In genomic region chr6:36068690-36069089, GRCm38 (mm10) we compare ENCODE assay signal across 25 mouse cellular contexts.
A peak's percentile ranks its signal among the peaks of the same experiment; 100 is the strongest.
DNase-seq lines count a peak whose midpoint lies in the region; ATAC-seq and TF ChIP-seq lines count a peak whose summit lies in the region.
"Had no signal": no experiment of that assay in that cellular context is flagged by ENCODE, and none has a peak within 500 bp of the region (broad histone marks: within the 10 kb centered on the region; RNA-seq: fewer than 3 reads in every experiment).

No protein-coding gene starts in this region.

- H3K4me2 ChIP-seq in heart, embryonic 12.5 days = no peak overlapping the region
- no peak overlapping the region for H3K4me2 ChIP-seq in heart, embryonic 11.5 days
- H3K4me2 ChIP-seq in heart, embryonic 15.5 days = no peak overlapping the region
- no peak overlapping the region for H3K4me2 ChIP-seq in lung, postnatal 0 days (replicated peaks; ENCODE audit: low read depth, low read length)
- H3K4me2 ChIP-seq: embryonic facial prominence, embryonic 12.5 days; embryonic facial prominence, embryonic 15.5 days; hindbrain, embryonic 13.5 days; intestine, embryonic 15.5 days had no signal

- DNase-seq in heart, postnatal 10 days = no peak
- DNase-seq in lung, postnatal 0 days (ENCODE audit: low spot score) = peak; percentile 4
- no peak for DNase-seq in lung, postnatal 4 days
- DNase-seq: adrenal gland, adult 2 months; adrenal gland, postnatal 14 days; cerebellum, adult 11 months; cerebellum, adult 2 months; cerebellum, adult 9-11 months; cerebellum, postnatal 25 days; forebrain, postnatal 0 days; gastrocnemius, adult 2 months; gastrocnemius, postnatal 14 days; kidney, adult 11 months; kidney, adult 8-10 months had no signal

- H3K4me3 ChIP-seq in heart, embryonic 12.5 days = no peak overlapping the region
- H3K4me3 ChIP-seq in heart, embryonic 11.5 days (ENCODE audit: low read depth, low read length) = no peak overlapping the region
- no peak overlapping the region for H3K4me3 ChIP-seq in heart, embryonic 15.5 days
- no peak overlapping the region for H3K4me3 ChIP-seq in lung, postnatal 0 days (ENCODE audit: low read depth, low read length)
- H3K4me3 ChIP-seq: embryonic facial prominence, embryonic 12.5 days; embryonic facial prominence, embryonic 15.5 days; gastrocnemius, adult 2 months; hindbrain, embryonic 10.5 days; hindbrain, embryonic 13.5 days; intestine, embryonic 15.5 days had no signal

- intact Hi-C loops in heart, postnatal 10 days (cut with DNase I) = no loop called here

- 0 out of 2 replicates have a peak, but pooled peaks cover 5% of the 10 kb centered on the region for H3K9me3 ChIP-seq in heart, embryonic 12.5 days (replicated peaks)
- H3K9me3 ChIP-seq in heart, embryonic 11.5 days (replicated peaks; ENCODE audit: control insufficient read depth, low read length) = no peaks in the 10 kb centered on the region
- no peaks in the 10 kb centered on the region for H3K9me3 ChIP-seq in heart, embryonic 15.5 days (replicated peaks)
- no peaks in the 10 kb centered on the region for H3K9me3 ChIP-seq in lung, postnatal 0 days (ENCODE audit: low read length)
- H3K9me3 ChIP-seq: embryonic facial prominence, embryonic 12.5 days; embryonic facial prominence, embryonic 15.5 days; hindbrain, embryonic 10.5 days; hindbrain, embryonic 13.5 days; intestine, embryonic 15.5 days had no signal

- TF ChIP-seq CTCF in lung, postnatal 0 days (IDR thresholded peaks at IDR 0.05) = no peak

- H3K27me3 ChIP-seq in heart, embryonic 12.5 days (replicated peaks) = no peaks in the 10 kb centered on the region
- no peaks in the 10 kb centered on the region for H3K27me3 ChIP-seq in heart, embryonic 11.5 days (ENCODE audit: control insufficient read depth, insufficient read depth, low read length)
- no peaks in the 10 kb centered on the region for H3K27me3 ChIP-seq in heart, embryonic 15.5 days
- H3K27me3 ChIP-seq in lung, postnatal 0 days (replicated peaks; ENCODE audit: insufficient read depth, low read length) = no peaks in the 10 kb centered on the region
- H3K27me3 ChIP-seq: embryonic facial prominence, embryonic 12.5 days; embryonic facial prominence, embryonic 15.5 days; hindbrain, embryonic 13.5 days; intestine, embryonic 15.5 days had no signal

- H3K27ac ChIP-seq in heart, embryonic 12.5 days (ENCODE audit: poor library complexity, severe bottlenecking) = peak overlapping the region; percentile 54; the same call in 1 of the 2 replicates
- H3K27ac ChIP-seq in heart, embryonic 11.5 days (ENCODE audit: low read depth, low read length) = no peak overlapping the region
- peak overlapping the region; percentile 80 for H3K27ac ChIP-seq in heart, embryonic 15.5 days
- H3K27ac ChIP-seq in lung, postnatal 0 days (ENCODE audit: low read length) = no peak overlapping the region
- H3K27ac ChIP-seq: embryonic facial prominence, embryonic 12.5 days; embryonic facial prominence, embryonic 15.5 days; gastrocnemius, adult 2 months; hindbrain, embryonic 10.5 days; hindbrain, embryonic 13.5 days; intestine, embryonic 15.5 days had no signal

- H3K9ac ChIP-seq in heart, embryonic 12.5 days = no peak overlapping the region
- no peak overlapping the region for H3K9ac ChIP-seq in heart, embryonic 11.5 days (ENCODE audit: low read depth, low read length)
- no peak overlapping the region for H3K9ac ChIP-seq in heart, embryonic 15.5 days
- no peak overlapping the region for H3K9ac ChIP-seq in lung, postnatal 0 days (replicated peaks; ENCODE audit: low read depth)
- H3K9ac ChIP-seq: embryonic facial prominence, embryonic 12.5 days; embryonic facial prominence, embryonic 15.5 days; forebrain, postnatal 0 days; hindbrain, embryonic 13.5 days; intestine, embryonic 15.5 days had no signal

- 38% methylated on average over 2 of the region's 2 CpGs for WGBS in heart, embryonic 12.5 days
- WGBS in heart, embryonic 11.5 days (ENCODE audit: insufficient replicate concordance) = 45% methylated on average over 2 of the region's 2 CpGs
- WGBS in heart, embryonic 15.5 days = 34% methylated on average over 2 of the region's 2 CpGs
- WGBS in lung, postnatal 0 days = 52% methylated on average over 2 of the region's 2 CpGs

- no peak for TF ChIP-seq EP300 in lung, postnatal 0 days (IDR thresholded peaks at IDR 0.05)

- H3K36me3 ChIP-seq in heart, embryonic 12.5 days = no peaks in the 10 kb centered on the region
- no peaks in the 10 kb centered on the region for H3K36me3 ChIP-seq in heart, embryonic 11.5 days (ENCODE audit: control insufficient read depth, insufficient read depth, low read length)
- H3K36me3 ChIP-seq in heart, embryonic 15.5 days = no peaks in the 10 kb centered on the region
- no peaks in the 10 kb centered on the region for H3K36me3 ChIP-seq in lung, postnatal 0 days (ENCODE audit: insufficient read depth, low read length)
- H3K36me3 ChIP-seq: embryonic facial prominence, embryonic 12.5 days; embryonic facial prominence, embryonic 15.5 days; hindbrain, embryonic 10.5 days; hindbrain, embryonic 13.5 days; intestine, embryonic 15.5 days had no signal

- no peak for ATAC-seq in heart, embryonic 12.5 days (ENCODE audit: insufficient number of reproducible peaks, low FRiP score)
- no peak for ATAC-seq in heart, embryonic 11.5 days (replicated peaks; ENCODE audit: insufficient number of reproducible peaks, low FRiP score, low TSS enrichment)
- ATAC-seq in heart, embryonic 15.5 days (replicated peaks; ENCODE audit: insufficient number of reproducible peaks, insufficient read depth, low FRiP score, low read depth) = peak; percentile 67; the same call in 1 of the 2 replicates
- no peak for ATAC-seq in lung, postnatal 0 days
- ATAC-seq: CD4-positive, CD25-positive, alpha-beta regulatory T cell, adult 4 months; forebrain, embryonic 14.5 days; forebrain, postnatal 0 days; hindbrain, embryonic 16.5 days; intestine, embryonic 15.5 days had no signal

- 0 out of 2 replicates have a peak, but pooled peaks cover 2% of the 10 kb centered on the region for H3K4me1 ChIP-seq in heart, embryonic 12.5 days (replicated peaks)
- no peaks in the 10 kb centered on the region for H3K4me1 ChIP-seq in heart, embryonic 11.5 days (ENCODE audit: control insufficient read depth, insufficient read depth, low read length)
- H3K4me1 ChIP-seq in heart, embryonic 15.5 days (replicated peaks) = 0 out of 2 replicates have a peak, but pooled peaks cover 2% of the 10 kb centered on the region
- no peaks in the 10 kb centered on the region for H3K4me1 ChIP-seq in lung, postnatal 0 days (ENCODE audit: insufficient read depth, low read depth, low read length)
- H3K4me1 ChIP-seq: embryonic facial prominence, embryonic 12.5 days; embryonic facial prominence, embryonic 15.5 days; hindbrain, embryonic 10.5 days; hindbrain, embryonic 13.5 days; intestine, embryonic 15.5 days had no signal

Comparison
In these comparisons a context has a peak if more than half of its experiments do, and no peak if none do; other contexts are left out.
1. H3K27ac ChIP-seq: peak in heart, embryonic 12.5 days (single experiment) and heart, embryonic 15.5 days (single experiment); none in heart, embryonic 11.5 days (single experiment) and lung, postnatal 0 days (single experiment).